Mouse (Mus musculus) C2C12 (cell line): ENCODE measurements at regions not wholly inside any gene's neighbourhood (a gene's known extent, or its start where the extent isn't known, plus 50 kb on each side); places are given as distances from the start of the nearest gene placed in this dataset.

ENCODE experiments used
- CEBPB ChIP-seq: IDR thresholded peaks from one replicate; pipeline ENCODE4 v1.6.1; 2011; ENCODE audit warnings: low read depth, mild to moderate bottlenecking, control low read depth, moderate library complexity
- CTCF ChIP-seq: IDR thresholded peaks from one replicate; pipeline ENCODE4 v1.5.1; 2011; ENCODE audit not compliant: control insufficient read depth, insufficient read depth, insufficient read length
- MAX ChIP-seq: IDR thresholded peaks from one replicate; pipeline ENCODE4 v1.6.1; 2011; ENCODE audit warnings: mild to moderate bottlenecking, control low read depth
- MYOG ChIP-seq: IDR thresholded peaks from one replicate; pipeline ENCODE4 v1.6.1; 2011; ENCODE audit not compliant: control insufficient read depth, insufficient read length; ENCODE audit errors: extremely low read depth
- USF1 ChIP-seq: IDR thresholded peaks from one replicate; pipeline ENCODE4 v1.6.1; 2011; ENCODE audit warnings: low read depth, mild to moderate bottlenecking, control low read depth, moderate library complexity

DNA sequence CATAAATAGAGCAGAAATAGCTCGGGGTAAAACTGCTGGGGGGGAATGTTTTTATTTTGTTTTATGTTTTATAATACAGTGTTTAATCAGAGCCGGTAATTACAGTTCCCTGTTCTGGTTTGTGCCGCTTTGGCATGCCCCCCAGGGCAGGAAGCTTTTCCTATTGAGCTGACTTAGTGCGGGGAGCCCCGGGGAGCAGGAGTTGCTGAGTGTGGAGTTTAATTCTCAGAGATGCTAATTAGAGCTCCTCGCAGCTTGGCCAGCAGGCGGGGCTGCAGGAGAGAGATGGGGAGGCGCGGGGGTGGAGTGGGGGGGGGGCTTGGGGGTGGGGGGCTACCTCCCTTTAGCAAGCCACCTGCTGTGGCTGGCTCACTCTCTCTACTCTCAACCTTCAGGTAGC is 322.6 kb downstream of the Matn1 start:
- no peak for TF ChIP-seq CEBPB
- TF ChIP-seq CTCF, result no peak
- no peak for TF ChIP-seq MAX
- TF ChIP-seq USF1, result no peak
- TF ChIP-seq MYOG, result no peak
